Mouse (Mus musculus) layer of hippocampus, adult 8-10 months (tissue): Measurements from ENCODE around the gene Rubcn. TPM values are rescaled to one million over a fixed set of nuclear protein-coding genes. Genes with fewer than 3 reads are reported as not detected.

Experiments
- total RNA-seq, 4 experiments: library from RNA; stranded (reverse); gene quantifications; 2 replicates each; pipeline ENCODE4 v1.2.4; 2022

Rubcn gene
- total RNA-seq, 4 experiments from 2014 or later = 55.2 to 74.8 (median 63.8) TPM

Other genes starting within 250 kb of the Rubcn start
- 100 to 1,000 TPM; 206 to 238 (median 222) TPM for gene Tnk2, start 233.9 kb downstream of the Rubcn start, total RNA-seq
- gene Muc4, start 141.9 kb downstream of the Rubcn start, total RNA-seq = not detected
- under 1 TPM in 1 of 4 experiments, not detected in 3; 0.12 TPM for gene Muc20, start 80.3 kb downstream of the Rubcn start, total RNA-seq
- gene Smbd1, start 67.3 kb downstream of the Rubcn start, total RNA-seq = not detected
- 100 to 1,000 TPM in 3 of 4 experiments, 10 to 100 TPM in 1; 98.8 to 115 (median 109) TPM for gene Fyttd1, start 266 bp downstream of the Rubcn start, total RNA-seq
- 10 to 100 TPM; 35.9 to 54.4 (median 46.4) TPM for gene Lrch3, start 36.3 kb upstream of the Rubcn start, total RNA-seq
- 1 to 10 TPM; 4.8 to 5.7 (median 5.2) TPM for gene Iqcg, start 178.5 kb upstream of the Rubcn start, total RNA-seq
- gene Rpl35a, start 178.7 kb upstream of the Rubcn start, total RNA-seq = 100 to 1,000 TPM; 295 to 397 (median 360) TPM
- 10 to 100 TPM; 14.2 to 20.7 (median 16.2) TPM for gene Lmln, start 184.8 kb upstream of the Rubcn start, total RNA-seq